Mouse (Mus musculus) limb, embryonic 12.5 days (tissue): Measurements from ENCODE around the gene Cdc6. TPM values are rescaled to one million over a fixed set of nuclear protein-coding genes. Genes with fewer than 3 reads are reported as not detected.

Experiments used
- ATAC-seq: fragments of 200-750 bp; cut with Nextera tagmentation; 2 replicates; pipeline ENCODE4 v1.8.0; 2017; ENCODE audit warnings: low read depth, moderate TSS enrichment; ENCODE audit not compliant: insufficient number of reproducible peaks, insufficient read depth, low FRiP score, low TSS enrichment
- H3K27ac ChIP-seq: fragments of 300-500 bp; sonication (generic); 2 replicates; pipeline ENCODE4 v1.5.1; 2016; ENCODE audit warnings: mild to moderate bottlenecking, moderate library complexity
- H3K27me3 ChIP-seq: fragments of 300-500 bp; sonication (generic); 2 replicates; pipeline ENCODE4 v1.6.1; 2016; ENCODE audit warnings: mild to moderate bottlenecking, moderate library complexity
- H3K36me3 ChIP-seq: fragments of 300-500 bp; sonication (generic); 2 replicates; pipeline ENCODE4 v1.6.1; 2016; ENCODE audit warnings: mild to moderate bottlenecking, moderate library complexity
- H3K4me1 ChIP-seq: fragments of 300-500 bp; sonication (generic); replicated peaks from 2 replicates; pipeline ENCODE4 v1.6.1; 2016
- H3K4me2 ChIP-seq: fragments of 300-500 bp; sonication (generic); 2 replicates; pipeline ENCODE4 v1.6.1; 2016; ENCODE audit warnings: mild to moderate bottlenecking, moderate library complexity
- H3K4me3 ChIP-seq: fragments of 300-500 bp; sonication (generic); replicated peaks from 2 replicates; pipeline ENCODE4 v1.5.1; 2016; ENCODE audit warnings: mild to moderate bottlenecking
- H3K9ac ChIP-seq: fragments of 300-500 bp; sonication (generic); replicated peaks from 2 replicates; pipeline ENCODE4 v1.6.1; 2016; ENCODE audit warnings: mild to moderate bottlenecking, moderate library complexity
- H3K9me3 ChIP-seq: fragments of 300-500 bp; sonication (generic); 2 replicates; pipeline ENCODE4 v1.6.1; 2016; ENCODE audit warnings: mild to moderate bottlenecking, moderate library complexity
- WGBS: fragments of 180-500 bp; shearing (Covaris S2); methylation state at CpG from one replicate; pipeline ENCODE4 v1.1.7; 2016; 5-methylcytosine and 5-hydroxymethylcytosine counted together
- polyA plus RNA-seq: library from polyadenylated mRNA; unstranded; fragments of >200 nt; fragmentation: Nextera tagmentation; extraction: Ambion mirVana; gene quantifications from 2 replicates; pipeline ENCODE4 v1.2.1, GENCODE M21; 2016

Cdc6 gene
- polyA plus RNA-seq, 1 experiment from 2014 or later: 44.8 TPM

GRCm38 (mm10) chr11:98963191-98964021, 55.8 kb downstream of the Cdc6 start:
- Histone ChIP-seq H3K9ac (peak overlapping the region; percentile 56), H3K4me3 (peak overlapping the region; percentile 73), H3K27ac (peak overlapping the region; percentile 94), H3K4me1 (peaks cover 97% of the 10 kb centered on the region), H3K9me3 (no peaks in the 10 kb centered on the region), H3K27me3 (no peaks in the 10 kb centered on the region), H3K4me2 (peak overlapping the region; percentile 99), H3K36me3 (peaks cover 29% of the 10 kb centered on the region)
- ATAC-seq: peak; percentile 32
- under 1% methylated on average over 32 of the region's 32 CpGs for WGBS

GRCm38 (mm10) chr11:98964201-98964615, 56.6 kb downstream of the Cdc6 start:
- peak overlapping the region; percentile 56; the same call in 1 of the 2 replicates for H3K9ac ChIP-seq
- no peaks in the 10 kb centered on the region for H3K27me3 ChIP-seq
- H3K4me3 ChIP-seq: peak overlapping the region; percentile 73
- WGBS: 16% methylated on average over 6 of the region's 6 CpGs
- peak; percentile 8; the same call in 1 of the 2 replicates for ATAC-seq
- H3K4me1 ChIP-seq: peaks cover 97% of the 10 kb centered on the region
- no peaks in the 10 kb centered on the region for H3K9me3 ChIP-seq
- peaks cover 29% of the 10 kb centered on the region for H3K36me3 ChIP-seq
- H3K27ac ChIP-seq: peak overlapping the region; percentile 94
- H3K4me2 ChIP-seq: peak overlapping the region; percentile 99

GRCm38 (mm10) chr11:98964616-98965415, 57.2 kb downstream of the Cdc6 start:
- Histone ChIP-seq H3K4me3 (peak overlapping the region; percentile 73), H3K27me3 (no peaks in the 10 kb centered on the region), H3K4me1 (peaks cover 97% of the 10 kb centered on the region), H3K9ac (peak overlapping the region; percentile 31; the same call in 1 of the 2 replicates), H3K27ac (peak overlapping the region; percentile 94), H3K4me2 (peak overlapping the region; percentile 99), H3K9me3 (no peaks in the 10 kb centered on the region), H3K36me3 (peaks cover 35% of the 10 kb centered on the region)
- ATAC-seq: 0 out of 2 replicates have a peak, but pooled peaks have one; percentile 4
- WGBS: 24% methylated on average over 15 of the region's 15 CpGs

GRCm38 (mm10) chr11:98965416-98966077, 57.9 kb downstream of the Cdc6 start:
- H3K4me2 ChIP-seq: peak overlapping the region; percentile 99
- WGBS: 12% methylated on average over 11 of the region's 11 CpGs
- peak overlapping the region; percentile 94 for H3K27ac ChIP-seq
- H3K4me1 ChIP-seq: peaks cover 99% of the 10 kb centered on the region
- H3K27me3 ChIP-seq: no peaks in the 10 kb centered on the region
- no peak for ATAC-seq
- peak overlapping the region; percentile 31 for H3K9ac ChIP-seq
- peak overlapping the region; percentile 73 for H3K4me3 ChIP-seq
- H3K9me3 ChIP-seq: no peaks in the 10 kb centered on the region
- H3K36me3 ChIP-seq: peaks cover 42% of the 10 kb centered on the region

- Histone ChIP-seq H3K4me2 (peak overlapping the region; percentile 99), H3K4me3 (0 out of 2 replicates have a peak overlapping the region, but pooled peaks have one; percentile 3), H3K27me3 (no peaks in the 10 kb centered on the region), H3K9ac (no peak overlapping the region; the same call in 1 of the 2 replicates), H3K36me3 (peaks cover 53% of the 10 kb centered on the region), H3K27ac (peak overlapping the region; percentile 94), H3K4me1 (peaks cover 99% of the 10 kb centered on the region), H3K9me3 (no peaks in the 10 kb centered on the region)
- WGBS: 40% methylated on average over 9 of the region's 9 CpGs
- no peak for ATAC-seq
These were observed 59.0 kb downstream of the Cdc6 start for GRCm38 (mm10) chr11:98966499-98967141.

- Histone ChIP-seq H3K4me3 (no peak overlapping the region), H3K27me3 (no peaks in the 10 kb centered on the region), H3K9me3 (no peaks in the 10 kb centered on the region), H3K27ac (peak overlapping the region; percentile 51), H3K9ac (no peak overlapping the region), H3K36me3 (peaks cover 67% of the 10 kb centered on the region), H3K4me2 (peak overlapping the region; percentile 16; the same call in 1 of the 2 replicates), H3K4me1 (peaks cover 87% of the 10 kb centered on the region)
- no peak for ATAC-seq
- WGBS: 63% methylated on average over 16 of the region's 16 CpGs
These were observed 60.5 kb downstream of the Cdc6 start for GRCm38 (mm10) chr11:98968079-98968478.

GRCm38 (mm10) chr11:98968716-98969495, 61.3 kb downstream of the Cdc6 start:
- 0 out of 2 replicates have a peak overlapping the region, but pooled peaks have one; percentile 4 for H3K4me3 ChIP-seq
- WGBS: 7% methylated on average over 20 of the region's 20 CpGs
- H3K4me2 ChIP-seq: peak overlapping the region; percentile 16
- H3K9me3 ChIP-seq: no peaks in the 10 kb centered on the region
- H3K9ac ChIP-seq: peak overlapping the region; percentile 34; the same call in 1 of the 2 replicates
- H3K36me3 ChIP-seq: peaks cover 76% of the 10 kb centered on the region
- ATAC-seq: no peak
- peak overlapping the region; percentile 75 for H3K27ac ChIP-seq
- no peaks in the 10 kb centered on the region for H3K27me3 ChIP-seq
- peaks cover 78% of the 10 kb centered on the region for H3K4me1 ChIP-seq

GRCm38 (mm10) chr11:98969496-98969927, 61.9 kb downstream of the Cdc6 start:
- peak overlapping the region; percentile 34; the same call in 1 of the 2 replicates for H3K9ac ChIP-seq
- no peak overlapping the region for H3K4me3 ChIP-seq
- peak overlapping the region; percentile 16 for H3K4me2 ChIP-seq
- ATAC-seq: no peak
- no peaks in the 10 kb centered on the region for H3K27me3 ChIP-seq
- no peaks in the 10 kb centered on the region for H3K9me3 ChIP-seq
- WGBS: 14% methylated on average over 17 of the region's 17 CpGs
- H3K36me3 ChIP-seq: peaks cover 82% of the 10 kb centered on the region
- H3K4me1 ChIP-seq: peaks cover 72% of the 10 kb centered on the region
- H3K27ac ChIP-seq: peak overlapping the region; percentile 75

GRCm38 (mm10) chr11:98970191-98970925, 62.8 kb downstream of the Cdc6 start:
- no peak for ATAC-seq
- Histone ChIP-seq H3K27ac (0 out of 2 replicates have a peak overlapping the region, but pooled peaks have one; percentile 75), H3K9ac (no peak overlapping the region; the same call in 1 of the 2 replicates), H3K27me3 (no peaks in the 10 kb centered on the region), H3K4me1 (peaks cover 64% of the 10 kb centered on the region), H3K4me3 (no peak overlapping the region), H3K9me3 (no peaks in the 10 kb centered on the region), H3K4me2 (no peak overlapping the region), H3K36me3 (peaks cover 90% of the 10 kb centered on the region)
- WGBS: 75% methylated on average over 29 of the region's 29 CpGs
